Mouse (Mus musculus) heart, embryonic 15.5 days (tissue): ENCODE measurements around the gene Rnf113a1. TPM values are rescaled to one million over a fixed set of nuclear protein-coding genes. Genes with fewer than 3 reads are reported as not detected.
"Not testable (repeated sequence)": the region's sequence is repeated elsewhere in the genome, so short reads cannot be mapped to it uniquely, and the experiment has no call there.

ENCODE experiments used
- ATAC-seq: fragments of 200-750 bp; cut with Nextera tagmentation; replicated peaks from 2 replicates; pipeline ENCODE4 v1.8.0; 2017; ENCODE audit warnings: low read depth, moderate TSS enrichment; ENCODE audit not compliant: insufficient number of reproducible peaks, insufficient read depth, low FRiP score
- H3K27ac ChIP-seq: fragments of 300-500 bp; sonication (generic); 2 replicates; pipeline ENCODE4 v1.5.1; 2015; ENCODE audit warnings: mild to moderate bottlenecking, inconsistent platforms
- H3K27me3 ChIP-seq: fragments of 300-500 bp; sonication (generic); 2 replicates; pipeline ENCODE4 v1.6.1; 2015; ENCODE audit warnings: inconsistent platforms
- H3K36me3 ChIP-seq: fragments of 300-500 bp; sonication (generic); 2 replicates; pipeline ENCODE4 v1.6.1; 2015; ENCODE audit warnings: mild to moderate bottlenecking, inconsistent platforms
- H3K4me1 ChIP-seq: fragments of 300-500 bp; sonication (generic); replicated peaks from 2 replicates; pipeline ENCODE4 v1.6.1; 2015; ENCODE audit warnings: inconsistent platforms
- H3K4me2 ChIP-seq: fragments of 300-500 bp; sonication (generic); 2 replicates; pipeline ENCODE4 v1.6.1; 2015; ENCODE audit warnings: inconsistent platforms, mild to moderate bottlenecking, moderate library complexity
- H3K4me3 ChIP-seq: fragments of 300-500 bp; sonication (generic); 2 replicates; pipeline ENCODE4 v1.5.1; 2015; ENCODE audit warnings: mild to moderate bottlenecking, inconsistent platforms
- H3K9ac ChIP-seq: fragments of 300-500 bp; sonication (generic); 2 replicates; pipeline ENCODE4 v1.6.1; 2015; ENCODE audit warnings: mild to moderate bottlenecking, inconsistent platforms
- H3K9me3 ChIP-seq: fragments of 300-500 bp; sonication (generic); replicated peaks from 2 replicates; pipeline ENCODE4 v1.6.1; 2016; ENCODE audit warnings: inconsistent platforms
- WGBS: fragments of 180-500 bp; shearing (Covaris S2); methylation state at CpG from one replicate; pipeline ENCODE4 v1.1.7; 2015; ENCODE audit warnings: mixed read lengths; 5-methylcytosine and 5-hydroxymethylcytosine counted together
- polyA plus RNA-seq: library from polyadenylated mRNA; unstranded; fragments of >200 nt; fragmentation: Nextera tagmentation; extraction: Ambion mirVana; gene quantifications from 2 replicates; pipeline ENCODE4 v1.2.1, GENCODE M21; 2015

Gene Rnf113a1
- polyA plus RNA-seq, 1 experiment from 2014 or later, result 5.4 TPM

DNA sequence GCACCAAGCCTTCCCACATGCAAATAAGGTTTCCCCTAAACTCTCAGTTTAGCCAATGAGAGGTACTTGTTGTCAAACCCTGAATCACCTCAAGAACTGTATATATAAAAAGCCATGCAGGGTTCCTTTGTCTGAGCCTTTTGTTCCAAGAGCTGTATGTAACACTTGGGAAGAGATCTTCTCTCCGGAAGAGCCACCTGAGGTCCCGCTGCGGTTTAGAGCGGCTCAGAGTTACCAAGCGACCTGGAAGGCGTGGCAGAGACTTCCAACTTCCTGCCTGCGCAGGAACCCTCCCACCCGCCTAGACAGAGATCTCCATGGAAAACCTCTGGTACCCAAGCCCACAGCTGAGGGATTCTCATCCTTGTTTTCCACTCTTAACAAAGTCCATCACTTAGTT lies 7.6 kb downstream of the Rnf113a1 start:
- no peaks in the 10 kb centered on the region for H3K9me3 ChIP-seq
- no peaks in the 10 kb centered on the region for H3K36me3 ChIP-seq
- H3K27ac ChIP-seq, result no peak overlapping the region
- no peak for ATAC-seq
- no peak overlapping the region for H3K4me3 ChIP-seq
- WGBS, result 42% methylated on average over 8 of the region's 8 CpGs
- H3K4me2 ChIP-seq, result no peak overlapping the region
- no peaks in the 10 kb centered on the region for H3K27me3 ChIP-seq
- H3K4me1 ChIP-seq, result no peaks in the 10 kb centered on the region
- H3K9ac ChIP-seq, result no peak overlapping the region

GRCm38 (mm10) chrX:37210941-37211340 lies 19.9 kb downstream of the Rnf113a1 start, which contains the start of gene Gm9:
TSS of gene Gm9 (minus strand) at chrX:37211041.
- Histone ChIP-seq H3K4me2 (no peak within 1 kb of the TSS), H3K27me3 (no peaks in the 10 kb centered on the region), H3K4me1 (no peaks in the 10 kb centered on the region), H3K36me3 (no peaks in the 10 kb centered on the region), H3K9me3 (no peaks in the 10 kb centered on the region), H3K4me3 (no peak within 1 kb of the TSS), H3K9ac (no peak within 1 kb of the TSS), H3K27ac (no peak within 1 kb of the TSS)
- no peak for ATAC-seq
- 82% methylated on average over 10 of the region's 10 CpGs for WGBS

- WGBS, result 61% methylated on average over 1 of the region's 1 CpGs
These were observed 31.1 kb downstream of the Rnf113a1 start, which contains the start of gene Rhox1 for GRCm38 (mm10) chrX:37222158-37222557. TSS of gene Rhox1 (minus strand) at chrX:37222258.

More at GRCm38 (mm10) chrX:37222158-37222557, 31.1 kb downstream of the Rnf113a1 start, which contains the start of gene Rhox1:
- H3K9me3 ChIP-seq, H3K36me3 ChIP-seq, H3K9ac ChIP-seq, H3K4me1 ChIP-seq, ATAC-seq, H3K4me2 ChIP-seq, H3K27ac ChIP-seq, H3K4me3 ChIP-seq, H3K27me3 ChIP-seq: not testable (repeated sequence)

Other genes starting within 250 kb of the Rnf113a1 start
- gene Sept6, start 199.5 kb upstream of the Rnf113a1 start, polyA plus RNA-seq, result 46.1 and 49.2 TPM in 2 replicates
- 0.10 and 0.20 TPM in 2 replicates for gene Sowahd, start 142.4 kb upstream of the Rnf113a1 start, polyA plus RNA-seq
- 272 and 406 TPM in 2 replicates for gene Rpl39, start 105.8 kb upstream of the Rnf113a1 start, polyA plus RNA-seq
- 13.9 and 14.1 TPM in 2 replicates for gene Upf3b, start 80.9 kb upstream of the Rnf113a1 start, polyA plus RNA-seq
- gene Nkap, start 64.5 kb upstream of the Rnf113a1 start, polyA plus RNA-seq, result 10.8 and 11.3 TPM in 2 replicates
- 0.09 TPM in 1 of 2 replicates, not detected in the other for gene Akap14, start 22.4 kb upstream of the Rnf113a1 start, polyA plus RNA-seq
- 695 and 864 TPM in 2 replicates for gene Ndufa1, start 82 bp upstream of the Rnf113a1 start, polyA plus RNA-seq
- gene Gm9, start 19.8 kb downstream of the Rnf113a1 start, polyA plus RNA-seq, result not detected in 2 replicates
- not detected in 2 replicates for gene Rhox1, start 31.0 kb downstream of the Rnf113a1 start, polyA plus RNA-seq
- gene Rhox2a, start 53.7 kb downstream of the Rnf113a1 start, polyA plus RNA-seq, result not detected in 2 replicates
- gene Rhox3a, start 58.7 kb downstream of the Rnf113a1 start, polyA plus RNA-seq, result not detected in 2 replicates
- not detected in 2 replicates for gene Rhox4a, start 74.1 kb downstream of the Rnf113a1 start, polyA plus RNA-seq
- not detected in 2 replicates for gene Rhox3a2, start 188.8 kb downstream of the Rnf113a1 start, polyA plus RNA-seq
- 0.66 and 2.8 TPM in 2 replicates for gene Rhox4a2, start 199.6 kb downstream of the Rnf113a1 start, polyA plus RNA-seq
- gene Rhox2b, start 220.8 kb downstream of the Rnf113a1 start, polyA plus RNA-seq, result not detected in 2 replicates
- gene Rhox4b, start 241.2 kb downstream of the Rnf113a1 start, polyA plus RNA-seq, result 1.9 TPM in 1 of 2 replicates, not detected in the other